Mouse (Mus musculus): ENCODE measurements around the gene Il12b.

- TF ChIP-seq CTCF (IDR thresholded peaks at IDR 0.05; ENCODE audit: borderline replicate concordance, insufficient read depth, low read depth, low read length) (peak; percentile 61), POLR2A (IDR thresholded peaks at IDR 0.05; ENCODE audit: borderline replicate concordance, insufficient read depth, low read length) (no peak)
These were observed 1.1 kb upstream of the Il12b start for GRCm38 (mm10) chr11:44398782-44399225.

Measured in cerebellum, adult 2 months (tissue).